24 mouse cellular contexts compared by ENCODE assay signal in the genomic region with DNA sequence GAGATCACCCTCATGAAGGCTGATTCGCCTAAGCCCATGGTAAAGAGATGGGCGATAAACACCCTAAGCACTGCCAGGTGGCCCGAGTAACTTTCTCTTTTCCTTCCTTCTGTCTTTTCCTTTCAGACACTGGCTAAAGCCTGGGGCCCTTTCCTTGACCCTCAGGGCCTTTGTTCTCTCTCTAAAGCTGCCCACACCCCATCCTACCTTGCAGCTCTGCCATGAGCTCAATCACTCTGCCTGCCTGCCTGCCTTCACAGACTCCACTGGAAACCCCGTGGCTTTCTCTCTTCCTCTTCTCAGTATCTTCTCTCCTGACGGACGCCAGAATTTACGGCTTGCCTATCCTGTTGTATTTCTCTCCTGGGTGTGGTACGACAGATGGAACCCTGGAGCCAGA.
DNase-seq lines count a peak whose midpoint lies in the region; ATAC-seq and TF ChIP-seq lines count a peak whose summit lies in the region.
"Had no signal": no experiment of that assay in that cellular context is flagged by ENCODE, and none has a peak within 500 bp of the region (broad histone marks: within the 10 kb centered on the region; RNA-seq: fewer than 3 reads in every experiment).

No protein-coding gene starts in this region.

- ATAC-seq in hindbrain, embryonic 16.5 days, result no peak
- ATAC-seq in common myeloid progenitor, adult 5-6 weeks (replicated peaks; ENCODE audit: low read depth, poor library complexity, severe bottlenecking), result peak; percentile 45

- WGBS in hindbrain, embryonic 10.5 days, result 29% methylated on average over 8 of the region's 8 CpGs
- 34% methylated on average over 8 of the region's 8 CpGs for WGBS in hindbrain, embryonic 16.5 days

- H3K27me3 ChIP-seq in hindbrain, embryonic 10.5 days (ENCODE audit: insufficient read depth, poor library complexity, severe bottlenecking), result peaks cover 24% of the 10 kb centered on the region
- no peaks in the 10 kb centered on the region for H3K27me3 ChIP-seq in hindbrain, embryonic 16.5 days (replicated peaks; ENCODE audit: control insufficient read depth, insufficient read depth, low read length)
- H3K27me3 ChIP-seq in ES-Bruce4 (ENCODE audit: control insufficient read depth, insufficient read depth, low read length, poor library complexity, severe bottlenecking), result no peaks in the 10 kb centered on the region
- no peaks in the 10 kb centered on the region for H3K27me3 ChIP-seq in megakaryocyte, embryonic 14.5 days (replicated peaks)
- H3K27me3 ChIP-seq: embryonic facial prominence, embryonic 15.5 days; neural tube, embryonic 12.5 days had no signal

- H3K4me1 ChIP-seq in hindbrain, embryonic 10.5 days (replicated peaks), result peaks cover 36% of the 10 kb centered on the region
- peaks cover 9% of the 10 kb centered on the region for H3K4me1 ChIP-seq in hindbrain, embryonic 16.5 days (ENCODE audit: control insufficient read depth, insufficient read depth, low read depth, low read length)
- peaks cover 10% of the 10 kb centered on the region for H3K4me1 ChIP-seq in ES-Bruce4 (ENCODE audit: control insufficient read depth, insufficient read depth, low read length)
- peaks cover 96% of the 10 kb centered on the region for H3K4me1 ChIP-seq in megakaryocyte, embryonic 14.5 days

- DNase-seq in hindbrain, embryonic 10.5 days (ENCODE audit: low spot score), result no peak
- DNase-seq in testis, postnatal 14 days (ENCODE audit: low spot score), result no peak
- DNase-seq in right cerebral cortex, postnatal 14 days, result no peak
- DNase-seq: adrenal gland, adult 8-10 months; B cell, adult 2 months; cerebellum, adult 11-12 months; cerebellum, postnatal 10 days; embryo, embryonic 11 days; gastrocnemius, postnatal 36 days; kidney, adult 9 months; kidney, postnatal 14 days; left cerebral cortex, postnatal 4 days; liver; midbrain, embryonic 14.5 days; retina, postnatal 1 day; thymus, postnatal 25 days had no signal

- TF ChIP-seq EP300 in ES-Bruce4 (IDR thresholded peaks at IDR 0.05; ENCODE audit: insufficient read depth, low read depth, low read length), result peak; percentile 27; the same call in 1 of the 2 replicates

- no peak for TF ChIP-seq POLR2A in ES-Bruce4 (IDR thresholded peaks at IDR 0.05; ENCODE audit: insufficient read depth, low read length)

- H3K36me3 ChIP-seq in hindbrain, embryonic 10.5 days, result no peaks in the 10 kb centered on the region
- no peaks in the 10 kb centered on the region for H3K36me3 ChIP-seq in hindbrain, embryonic 16.5 days (ENCODE audit: control insufficient read depth, insufficient read depth, low read length)
- no peaks in the 10 kb centered on the region for H3K36me3 ChIP-seq in ES-Bruce4 (ENCODE audit: control insufficient read depth, insufficient read depth, low read length, poor library complexity, severe bottlenecking)
- peaks cover 2% of the 10 kb centered on the region for H3K36me3 ChIP-seq in megakaryocyte, embryonic 14.5 days (replicated peaks; ENCODE audit: low read length)
- H3K36me3 ChIP-seq: embryonic facial prominence, embryonic 15.5 days; liver, embryonic 15.5 days; neural tube, embryonic 12.5 days had no signal

- no peak overlapping the region for H3K4me2 ChIP-seq in hindbrain, embryonic 16.5 days (ENCODE audit: low read length)
- H3K4me2 ChIP-seq: embryonic facial prominence, embryonic 15.5 days; liver, embryonic 15.5 days; neural tube, embryonic 12.5 days had no signal

- peaks cover 1% of the 10 kb centered on the region for H3K9me3 ChIP-seq in hindbrain, embryonic 10.5 days
- no peaks in the 10 kb centered on the region for H3K9me3 ChIP-seq in hindbrain, embryonic 16.5 days (ENCODE audit: control insufficient read depth, low read length)
- 0 out of 2 replicates have a peak, but pooled peaks cover 2% of the 10 kb centered on the region for H3K9me3 ChIP-seq in ES-Bruce4 (replicated peaks; ENCODE audit: control insufficient read depth, insufficient read depth, low read length, poor library complexity, severe bottlenecking)
- peaks cover 2% of the 10 kb centered on the region; the same call in 1 of the 2 replicates for H3K9me3 ChIP-seq in megakaryocyte, embryonic 14.5 days
- H3K9me3 ChIP-seq: embryonic facial prominence, embryonic 15.5 days; liver, embryonic 15.5 days had no signal

- peak overlapping the region; percentile 56; the same call in 1 of the 2 replicates for H3K27ac ChIP-seq in hindbrain, embryonic 10.5 days
- H3K27ac ChIP-seq in hindbrain, embryonic 16.5 days (ENCODE audit: low read depth, low read length), result no peak overlapping the region
- peak overlapping the region; percentile 43 for H3K27ac ChIP-seq in ES-Bruce4 (ENCODE audit: insufficient read depth, low read length)
- H3K27ac ChIP-seq: embryonic facial prominence, embryonic 15.5 days; liver, embryonic 15.5 days; macrophage; neural tube, embryonic 12.5 days had no signal

- no peak overlapping the region for H3K4me3 ChIP-seq in hindbrain, embryonic 10.5 days
- no peak overlapping the region for H3K4me3 ChIP-seq in hindbrain, embryonic 16.5 days (ENCODE audit: low read length)
- no peak overlapping the region for H3K4me3 ChIP-seq in ES-Bruce4 (ENCODE audit: low read depth, low read length)
- H3K4me3 ChIP-seq in megakaryocyte, embryonic 14.5 days (replicated peaks), result peak overlapping the region; percentile 76
- H3K4me3 ChIP-seq: embryonic facial prominence, embryonic 15.5 days; liver, embryonic 15.5 days; neural tube, embryonic 12.5 days had no signal

- no peak for TF ChIP-seq CTCF in ES-Bruce4 (IDR thresholded peaks at IDR 0.05; ENCODE audit: low read depth, low read length)

- H3K9ac ChIP-seq in hindbrain, embryonic 16.5 days (ENCODE audit: low read depth, low read length), result no peak overlapping the region
- no peak overlapping the region for H3K9ac ChIP-seq in ES-Bruce4 (ENCODE audit: low read depth, poor library complexity, severe bottlenecking)
- H3K9ac ChIP-seq: embryonic facial prominence, embryonic 15.5 days; liver, embryonic 15.5 days; neural tube, embryonic 12.5 days had no signal
